Mouse (Mus musculus) limb, embryonic 11.5 days (tissue): ENCODE measurements at regions not wholly inside any gene's neighbourhood (a gene's known extent, or its start where the extent isn't known, plus 50 kb on each side); places are given as distances from the start of the nearest gene placed in this dataset.
A peak's percentile ranks its signal among the peaks of the same experiment; 100 is the strongest.
"Not testable (repeated sequence)": the region's sequence is repeated elsewhere in the genome, so short reads cannot be mapped to it uniquely, and the experiment has no call there.

Experiments used
- ATAC-seq: fragments of 200-750 bp; cut with Nextera tagmentation; 2 replicates; pipeline ENCODE4 v1.8.0; 2017; ENCODE audit warnings: low read depth; ENCODE audit not compliant: insufficient number of reproducible peaks, low FRiP score, low TSS enrichment
- DNase-seq: peaks from one replicate; pipeline ENCODE4 v3.0.0-alpha.2; 2015; ENCODE audit warnings: low spot score
- H3K27ac ChIP-seq: fragments of 300-500 bp; sonication (generic); replicated peaks from 2 replicates; pipeline ENCODE4 v1.5.1; 2014; ENCODE audit warnings: low read depth, mild to moderate bottlenecking, low read length
- H3K27me3 ChIP-seq: fragments of 300-500 bp; sonication (generic); 2 replicates; pipeline ENCODE4 v1.6.1; 2014; ENCODE audit warnings: mild to moderate bottlenecking, low read length, mixed read lengths; ENCODE audit not compliant: control insufficient read depth, insufficient read depth
- H3K36me3 ChIP-seq: fragments of 300-500 bp; sonication (generic); 2 replicates; pipeline ENCODE4 v1.6.1; 2014; ENCODE audit warnings: mild to moderate bottlenecking, low read length, moderate library complexity, mixed read lengths; ENCODE audit not compliant: control insufficient read depth, insufficient read depth
- H3K4me1 ChIP-seq: fragments of 300-500 bp; sonication (generic); 2 replicates; pipeline ENCODE4 v1.6.1; 2014; ENCODE audit warnings: low read length, mixed read lengths; ENCODE audit not compliant: control insufficient read depth, insufficient read depth
- H3K4me2 ChIP-seq: fragments of 300-500 bp; sonication (generic); 2 replicates; pipeline ENCODE4 v1.6.1; 2014; ENCODE audit warnings: low read depth, mild to moderate bottlenecking, moderate library complexity; ENCODE audit not compliant: severe bottlenecking
- H3K4me3 ChIP-seq: fragments of 300-500 bp; sonication (generic); 2 replicates; pipeline ENCODE4 v1.5.1; 2014; ENCODE audit warnings: low read depth, low read length
- H3K9ac ChIP-seq: fragments of 300-500 bp; sonication (generic); 2 replicates; pipeline ENCODE4 v1.6.1; 2014; ENCODE audit warnings: mild to moderate bottlenecking, low read length
- H3K9me3 ChIP-seq: fragments of 300-500 bp; sonication (generic); 2 replicates; pipeline ENCODE4 v1.6.1; 2016; ENCODE audit warnings: low read length; ENCODE audit not compliant: control insufficient read depth
- WGBS: fragments of 180-500 bp; shearing (Covaris S2); extraction: QIAGEN DNeasy Blood & Tissue Kit; methylation state at CpG from one replicate; pipeline ENCODE4 v1.1.7; 2014; 5-methylcytosine and 5-hydroxymethylcytosine counted together

GRCm38 (mm10) chr2:17917238-17917946, 79.4 kb downstream of the H2al2a start:
- H3K9me3 ChIP-seq = no peaks in the 10 kb centered on the region
- no peak for ATAC-seq
- DNase-seq = no peak
- WGBS = 27% methylated on average over 8 of the region's 8 CpGs
- H3K27ac ChIP-seq = no peak overlapping the region
- H3K4me2 ChIP-seq = no peak overlapping the region
- no peak overlapping the region for H3K4me3 ChIP-seq
- no peak overlapping the region for H3K9ac ChIP-seq
- H3K4me1 ChIP-seq = no peaks in the 10 kb centered on the region
- no peaks in the 10 kb centered on the region for H3K27me3 ChIP-seq
- H3K36me3 ChIP-seq = no peaks in the 10 kb centered on the region

DNA sequence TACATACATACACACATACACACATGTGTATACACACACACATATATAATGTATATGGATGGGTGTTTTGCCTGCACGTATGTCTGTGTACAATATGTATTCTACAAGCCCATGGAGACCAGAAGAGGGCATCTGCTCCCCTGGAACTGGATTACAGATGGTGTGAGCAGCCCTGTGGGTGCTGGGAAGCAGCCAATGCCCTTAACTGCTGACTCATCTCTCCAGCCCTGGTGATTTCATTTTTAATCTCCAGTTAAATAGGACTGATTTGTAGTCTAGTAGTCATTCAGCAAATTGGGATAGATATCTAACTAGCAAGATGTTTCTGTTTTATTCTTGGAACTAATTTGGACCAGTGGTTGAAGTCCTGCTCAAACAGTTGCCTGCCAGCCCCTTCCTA, 94.1 kb downstream of the H2al2a start:
- WGBS = 92% methylated on average over 1 of the region's 1 CpGs
- Histone ChIP-seq H3K27me3 (no peaks in the 10 kb centered on the region), H3K9ac (no peak overlapping the region), H3K4me1 (no peaks in the 10 kb centered on the region), H3K27ac (no peak overlapping the region), H3K4me3 (no peak overlapping the region), H3K9me3 (no peaks in the 10 kb centered on the region), H3K36me3 (no peaks in the 10 kb centered on the region), H3K4me2 (no peak overlapping the region)
- DNase-seq (no peak), ATAC-seq (no peak)

DNA sequence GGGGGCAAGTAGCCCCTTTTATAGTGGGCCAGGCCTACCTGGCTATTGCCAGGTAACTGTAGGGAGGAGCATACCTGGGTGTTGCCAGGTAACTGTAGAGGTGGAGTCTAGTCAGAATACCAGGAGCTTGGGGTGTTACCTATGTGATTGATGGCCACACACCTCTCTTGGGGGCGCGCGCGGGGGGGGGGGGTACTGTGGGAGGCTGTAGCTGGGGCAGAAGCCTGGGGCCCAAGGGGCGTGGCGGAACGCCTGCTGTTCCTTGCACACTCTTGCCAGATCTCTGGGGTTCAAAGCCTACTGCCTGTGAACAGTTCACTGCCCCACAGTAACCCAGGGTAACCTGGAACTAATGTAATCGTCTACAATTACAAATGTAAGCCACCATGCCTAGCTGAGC, 96.6 kb downstream of the H2al2a start:
- Histone ChIP-seq H3K27ac (no peak overlapping the region), H3K9ac (no peak overlapping the region), H3K4me2 (no peak overlapping the region), H3K27me3 (no peaks in the 10 kb centered on the region), H3K9me3 (no peaks in the 10 kb centered on the region), H3K36me3 (no peaks in the 10 kb centered on the region), H3K4me3 (no peak overlapping the region), H3K4me1 (no peaks in the 10 kb centered on the region)
- 36% methylated on average over 8 of the region's 8 CpGs for WGBS
- ATAC-seq (peak; percentile 39; the same call in 1 of the 2 replicates), DNase-seq (no peak)

GRCm38 (mm10) chr2:17898780-17899179, 98.0 kb downstream of the H2al2a start:
- Histone ChIP-seq H3K9me3 (no peaks in the 10 kb centered on the region), H3K4me1 (no peaks in the 10 kb centered on the region), H3K4me2 (no peak overlapping the region), H3K36me3 (no peaks in the 10 kb centered on the region), H3K27ac (no peak overlapping the region), H3K4me3 (no peak overlapping the region), H3K27me3 (no peaks in the 10 kb centered on the region), H3K9ac (no peak overlapping the region)
- ATAC-seq = no peak
- no peak for DNase-seq
- WGBS = 31% methylated on average over 3 of the region's 3 CpGs

GRCm38 (mm10) chr2:17896036-17896435, 100.7 kb downstream of the H2al2a start:
- Histone ChIP-seq H3K27me3 (no peaks in the 10 kb centered on the region), H3K4me3 (no peak overlapping the region), H3K4me2 (no peak overlapping the region), H3K36me3 (no peaks in the 10 kb centered on the region), H3K27ac (no peak overlapping the region), H3K9ac (no peak overlapping the region), H3K4me1 (no peaks in the 10 kb centered on the region), H3K9me3 (no peaks in the 10 kb centered on the region)
- ATAC-seq (no peak), DNase-seq (no peak)
- WGBS = 100% methylated on average over 2 of the region's 2 CpGs

DNA sequence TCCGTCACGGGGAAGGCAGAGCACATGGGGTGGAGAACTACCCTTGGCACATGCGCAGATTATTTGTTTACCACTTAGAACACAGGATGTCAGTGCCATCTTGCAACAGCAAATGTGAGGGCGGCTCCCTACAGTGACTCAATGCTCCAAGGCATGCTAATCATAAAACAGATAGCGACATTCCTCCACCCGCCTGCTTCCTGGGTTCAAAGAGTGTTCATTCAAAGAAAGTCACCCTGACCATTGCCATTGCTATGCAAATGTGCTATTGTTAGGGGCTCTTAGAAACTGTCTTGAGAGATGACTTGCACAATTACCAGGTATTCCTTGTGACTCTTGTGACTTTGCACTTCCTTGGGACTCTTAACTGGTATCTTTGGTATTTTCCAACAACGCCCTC, 104.1 kb downstream of the H2al2a start:
- H3K27me3 ChIP-seq, ATAC-seq, H3K27ac ChIP-seq, DNase-seq, H3K4me1 ChIP-seq, H3K4me2 ChIP-seq, H3K9ac ChIP-seq, H3K4me3 ChIP-seq, H3K36me3 ChIP-seq, H3K9me3 ChIP-seq: not testable (repeated sequence)
- 94% methylated on average over 7 of the region's 7 CpGs for WGBS

GRCm38 (mm10) chr2:17887699-17888098, 109.1 kb downstream of the H2al2a start:
- Histone ChIP-seq H3K27me3 (no peaks in the 10 kb centered on the region), H3K27ac (no peak overlapping the region), H3K4me1 (no peaks in the 10 kb centered on the region), H3K4me3 (no peak overlapping the region), H3K4me2 (no peak overlapping the region), H3K9ac (no peak overlapping the region), H3K9me3 (no peaks in the 10 kb centered on the region), H3K36me3 (no peaks in the 10 kb centered on the region)
- DNase-seq = no peak
- WGBS = 64% methylated on average over 3 of the region's 3 CpGs
- ATAC-seq = no peak

DNA sequence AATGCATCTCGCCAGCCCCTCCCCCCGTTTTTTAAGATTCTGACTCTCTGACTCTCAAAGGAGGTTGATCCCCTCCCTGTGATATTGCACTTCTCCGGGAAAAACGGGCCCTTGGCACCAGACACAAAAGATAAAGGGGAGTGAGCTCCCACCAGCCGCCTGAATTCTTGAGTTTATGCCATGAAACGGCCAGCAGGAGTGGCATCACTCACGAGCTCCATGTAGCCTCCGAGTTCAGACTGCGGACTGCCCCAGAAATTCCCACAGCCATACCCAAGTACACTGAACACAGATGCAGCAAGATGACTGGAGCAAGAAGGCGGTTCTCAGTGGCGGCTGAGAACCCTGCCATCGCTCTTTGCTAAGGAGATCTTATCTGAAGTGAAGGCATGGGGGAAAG, 114.4 kb downstream of the H2al2a start:
- WGBS = 83% methylated on average over 12 of the region's 12 CpGs
- no peak overlapping the region for H3K4me2 ChIP-seq
- no peak for DNase-seq
- no peaks in the 10 kb centered on the region for H3K4me1 ChIP-seq
- no peak for ATAC-seq
- H3K27ac ChIP-seq = no peak overlapping the region
- no peaks in the 10 kb centered on the region for H3K36me3 ChIP-seq
- H3K9ac ChIP-seq = no peak overlapping the region
- H3K4me3 ChIP-seq = no peak overlapping the region
- no peaks in the 10 kb centered on the region for H3K9me3 ChIP-seq
- no peaks in the 10 kb centered on the region for H3K27me3 ChIP-seq
